Mouse (Mus musculus): ENCODE data around the gene Rilp.

GRCm38 (mm10) chr11:75465051-75465450 lies 44.8 kb upstream of the Rilp start:
- TF ChIP-seq CTCF (IDR thresholded peaks at IDR 0.05; ENCODE audit: low read depth) (no peak), EP300 (optimal IDR thresholded peaks at IDR 0.05) (no peak)
